Comparison of ENCODE assay signal across 24 mouse cellular contexts in the genomic region with DNA sequence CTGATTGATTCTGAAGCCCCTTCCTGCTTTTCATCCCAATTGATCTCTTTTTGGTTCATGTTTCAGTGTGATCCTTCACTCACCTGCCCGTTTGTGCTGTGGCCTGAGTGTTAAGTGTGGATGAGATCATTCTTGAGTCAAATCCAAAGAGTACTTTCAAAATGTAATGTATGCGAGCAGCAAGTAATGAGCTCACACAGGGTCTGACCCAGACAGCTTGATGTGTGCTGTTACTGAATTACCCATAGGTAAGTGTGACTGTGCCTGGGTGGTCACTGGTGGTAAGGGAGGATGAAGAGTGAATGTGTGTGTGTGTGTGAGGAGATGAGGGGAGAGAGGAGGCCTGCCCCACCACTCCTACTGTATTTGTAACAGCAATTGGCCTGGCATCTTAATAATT.
DNase-seq lines count a peak whose midpoint lies in the region; ATAC-seq and TF ChIP-seq lines count a peak whose summit lies in the region.
"Had no signal": no experiment of that assay in that cellular context is flagged by ENCODE, and none has a peak within 500 bp of the region (broad histone marks: within the 10 kb centered on the region; RNA-seq: fewer than 3 reads in every experiment).

No protein-coding gene starts in this region.

- intact Hi-C loops in heart, postnatal 36 days (cut with DNase I) = no loop called here

- H3K4me2 ChIP-seq in forebrain, embryonic 13.5 days = no peak overlapping the region
- no peak overlapping the region for H3K4me2 ChIP-seq in forebrain, embryonic 16.5 days (ENCODE audit: low read length)
- no peak overlapping the region for H3K4me2 ChIP-seq in kidney, embryonic 16.5 days (replicated peaks; ENCODE audit: low read depth, low read length)
- no peak overlapping the region for H3K4me2 ChIP-seq in midbrain, embryonic 13.5 days (replicated peaks)
- H3K4me2 ChIP-seq: embryonic facial prominence, embryonic 12.5 days; embryonic facial prominence, embryonic 15.5 days; heart, embryonic 11.5 days; hindbrain, embryonic 13.5 days; intestine, embryonic 15.5 days had no signal

- no peak overlapping the region for H3K27ac ChIP-seq in testis, adult 2 months (ENCODE audit: control insufficient read depth, insufficient read depth, low read depth, low read length)
- no peak overlapping the region for H3K27ac ChIP-seq in forebrain, embryonic 13.5 days
- no peak overlapping the region for H3K27ac ChIP-seq in forebrain, embryonic 16.5 days (ENCODE audit: low read length)
- H3K27ac ChIP-seq in kidney, embryonic 16.5 days (ENCODE audit: low read length) = no peak overlapping the region
- H3K27ac ChIP-seq in midbrain, embryonic 13.5 days = no peak overlapping the region
- H3K27ac ChIP-seq: embryonic facial prominence, embryonic 12.5 days; embryonic facial prominence, embryonic 15.5 days; hindbrain, embryonic 10.5 days; hindbrain, embryonic 13.5 days; intestine, embryonic 15.5 days had no signal

- no peak for TF ChIP-seq CTCF in testis, adult 2 months (IDR thresholded peaks at IDR 0.05; ENCODE audit: control insufficient read depth, insufficient read depth, insufficient replicate concordance, low read depth, low read length)

- peak overlapping the region; percentile 59 for H3K4me3 ChIP-seq in testis, adult 2 months (ENCODE audit: control insufficient read depth, low read depth, low read length)
- no peak overlapping the region for H3K4me3 ChIP-seq in forebrain, embryonic 13.5 days
- no peak overlapping the region for H3K4me3 ChIP-seq in forebrain, embryonic 16.5 days (replicated peaks; ENCODE audit: low read length)
- H3K4me3 ChIP-seq in kidney, embryonic 16.5 days (ENCODE audit: low read length) = no peak overlapping the region
- no peak overlapping the region for H3K4me3 ChIP-seq in midbrain, embryonic 13.5 days (replicated peaks)
- H3K4me3 ChIP-seq: embryonic facial prominence, embryonic 12.5 days; embryonic facial prominence, embryonic 15.5 days; hindbrain, embryonic 10.5 days; hindbrain, embryonic 13.5 days; intestine, embryonic 15.5 days had no signal

- peak; percentile 76 for ATAC-seq in forebrain, embryonic 13.5 days
- 0 out of 2 replicates have a peak, but pooled peaks have one; percentile 38 for ATAC-seq in forebrain, embryonic 16.5 days
- ATAC-seq in kidney, embryonic 16.5 days (ENCODE audit: low FRiP score, low TSS enrichment) = no peak
- ATAC-seq in midbrain, embryonic 13.5 days = no peak
- ATAC-seq: activated CD4-positive, CD25-positive, alpha-beta regulatory T cell, adult 4 months; CD4-positive, CD25-positive, alpha-beta regulatory T cell, adult 4 months; hindbrain, embryonic 16.5 days; intestine, embryonic 15.5 days had no signal

- no peaks in the 10 kb centered on the region for H3K36me3 ChIP-seq in testis, adult 2 months (ENCODE audit: control insufficient read depth, insufficient read depth, low read length)
- H3K36me3 ChIP-seq in forebrain, embryonic 13.5 days (ENCODE audit: poor library complexity, severe bottlenecking) = no peaks in the 10 kb centered on the region
- H3K36me3 ChIP-seq in forebrain, embryonic 16.5 days (ENCODE audit: control insufficient read depth, insufficient read depth) = no peaks in the 10 kb centered on the region
- no peaks in the 10 kb centered on the region for H3K36me3 ChIP-seq in kidney, embryonic 16.5 days (ENCODE audit: insufficient read depth, low read length)
- no peaks in the 10 kb centered on the region for H3K36me3 ChIP-seq in midbrain, embryonic 13.5 days
- H3K36me3 ChIP-seq: embryonic facial prominence, embryonic 12.5 days; embryonic facial prominence, embryonic 15.5 days; hindbrain, embryonic 10.5 days; hindbrain, embryonic 13.5 days; intestine, embryonic 15.5 days had no signal

- H3K27me3 ChIP-seq in testis, adult 2 months (ENCODE audit: control insufficient read depth, insufficient read depth, low read length) = no peaks in the 10 kb centered on the region
- no peaks in the 10 kb centered on the region for H3K27me3 ChIP-seq in forebrain, embryonic 13.5 days
- no peaks in the 10 kb centered on the region for H3K27me3 ChIP-seq in forebrain, embryonic 16.5 days (replicated peaks; ENCODE audit: control insufficient read depth, insufficient read depth, low read length)
- no peaks in the 10 kb centered on the region for H3K27me3 ChIP-seq in kidney, embryonic 16.5 days (ENCODE audit: insufficient read depth, low read length)
- H3K27me3 ChIP-seq in midbrain, embryonic 13.5 days = no peaks in the 10 kb centered on the region
- H3K27me3 ChIP-seq: embryonic facial prominence, embryonic 12.5 days; embryonic facial prominence, embryonic 15.5 days; hindbrain, embryonic 13.5 days; intestine, embryonic 15.5 days had no signal

- 38% methylated on average over 2 of the region's 2 CpGs for WGBS in forebrain, embryonic 13.5 days
- WGBS in forebrain, embryonic 16.5 days = 19% methylated on average over 2 of the region's 2 CpGs
- WGBS in kidney, embryonic 16.5 days = 48% methylated on average over 2 of the region's 2 CpGs
- WGBS in midbrain, embryonic 13.5 days = 75% methylated on average over 2 of the region's 2 CpGs

- H3K9me3 ChIP-seq in forebrain, embryonic 13.5 days (replicated peaks) = no peaks in the 10 kb centered on the region
- H3K9me3 ChIP-seq in forebrain, embryonic 16.5 days (ENCODE audit: control insufficient read depth, low read length) = no peaks in the 10 kb centered on the region
- no peaks in the 10 kb centered on the region for H3K9me3 ChIP-seq in kidney, embryonic 16.5 days (ENCODE audit: low read length)
- no peaks in the 10 kb centered on the region for H3K9me3 ChIP-seq in midbrain, embryonic 13.5 days
- H3K9me3 ChIP-seq: embryonic facial prominence, embryonic 12.5 days; embryonic facial prominence, embryonic 15.5 days; hindbrain, embryonic 10.5 days; hindbrain, embryonic 13.5 days; intestine, embryonic 15.5 days had no signal

- no peak overlapping the region for H3K9ac ChIP-seq in forebrain, embryonic 13.5 days
- no peak overlapping the region for H3K9ac ChIP-seq in forebrain, embryonic 16.5 days (replicated peaks; ENCODE audit: low read depth, low read length)
- H3K9ac ChIP-seq in kidney, embryonic 16.5 days (replicated peaks; ENCODE audit: low read length) = no peak overlapping the region
- H3K9ac ChIP-seq in midbrain, embryonic 13.5 days (replicated peaks) = no peak overlapping the region
- H3K9ac ChIP-seq: embryonic facial prominence, embryonic 12.5 days; embryonic facial prominence, embryonic 15.5 days; hindbrain, embryonic 13.5 days; intestine, embryonic 15.5 days had no signal

- H3K4me1 ChIP-seq in testis, adult 2 months (ENCODE audit: control insufficient read depth, insufficient read depth, low read length) = no peaks in the 10 kb centered on the region
- H3K4me1 ChIP-seq in forebrain, embryonic 13.5 days = peaks cover 5% of the 10 kb centered on the region
- no peaks in the 10 kb centered on the region for H3K4me1 ChIP-seq in forebrain, embryonic 16.5 days (replicated peaks; ENCODE audit: control insufficient read depth, insufficient read depth, low read length)
- no peaks in the 10 kb centered on the region for H3K4me1 ChIP-seq in kidney, embryonic 16.5 days (ENCODE audit: insufficient read depth, low read length)
- no peaks in the 10 kb centered on the region for H3K4me1 ChIP-seq in midbrain, embryonic 13.5 days (replicated peaks)
- H3K4me1 ChIP-seq: embryonic facial prominence, embryonic 12.5 days; embryonic facial prominence, embryonic 15.5 days; hindbrain, embryonic 10.5 days; hindbrain, embryonic 13.5 days; intestine, embryonic 15.5 days had no signal

- TF ChIP-seq POLR2A in testis, adult 2 months (IDR thresholded peaks at IDR 0.05; ENCODE audit: control insufficient read depth, low read depth, low read length) = no peak

- DNase-seq in heart, adult 11 months = peak; percentile 46
- DNase-seq in heart, postnatal 36 days = no peak
- DNase-seq in testis, postnatal 14 days (ENCODE audit: low spot score) = no peak
- DNase-seq: adrenal gland, adult 8-10 months; adrenal gland, postnatal 25 days; cerebellum, adult 18-20 months; cerebellum, adult 9-11 months; cerebellum, postnatal 25 days; gastrocnemius, postnatal 10 days; gastrocnemius, postnatal 36 days had no signal

Comparison
In these comparisons a context has a peak if more than half of its experiments do, and no peak if none do; other contexts are left out.
1. ATAC-seq: peak in forebrain, embryonic 13.5 days (single experiment) and forebrain, embryonic 16.5 days (single experiment); none in kidney, embryonic 16.5 days (single experiment) and midbrain, embryonic 13.5 days (single experiment).